Mouse (Mus musculus): ENCODE results near the gene Ccni. TPM values are rescaled to one million over a fixed set of nuclear protein-coding genes. Genes with fewer than 3 reads are reported as not detected.

The Ccni gene
- total RNA-seq, 2 experiments from 2014 or later = 277 to 292 TPM

DNA sequence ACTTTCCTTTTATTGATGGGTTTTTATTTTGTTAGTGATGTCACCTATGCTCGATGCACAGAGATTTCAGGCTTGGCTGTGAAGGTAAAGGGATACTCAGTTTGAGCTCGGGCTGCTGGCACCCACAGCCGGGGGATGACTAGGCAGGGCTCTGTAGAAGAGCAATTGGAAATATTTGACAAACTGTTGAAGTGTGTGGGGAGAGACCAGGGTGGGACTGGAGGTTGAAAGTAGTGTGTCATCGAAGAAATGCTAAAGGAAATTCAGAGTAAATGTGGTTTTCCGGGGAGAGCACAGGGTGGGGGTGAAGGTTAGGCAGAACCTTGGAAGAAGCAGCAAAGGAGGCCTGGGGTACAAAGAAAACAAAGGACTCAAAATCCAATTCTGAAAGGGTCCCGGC is 54.3 kb downstream of the Ccni start:
- DNase-seq (ENCODE audit: extremely low spot score in 1 of 2, low spot score in 2 of 2) = no peak

DNA sequence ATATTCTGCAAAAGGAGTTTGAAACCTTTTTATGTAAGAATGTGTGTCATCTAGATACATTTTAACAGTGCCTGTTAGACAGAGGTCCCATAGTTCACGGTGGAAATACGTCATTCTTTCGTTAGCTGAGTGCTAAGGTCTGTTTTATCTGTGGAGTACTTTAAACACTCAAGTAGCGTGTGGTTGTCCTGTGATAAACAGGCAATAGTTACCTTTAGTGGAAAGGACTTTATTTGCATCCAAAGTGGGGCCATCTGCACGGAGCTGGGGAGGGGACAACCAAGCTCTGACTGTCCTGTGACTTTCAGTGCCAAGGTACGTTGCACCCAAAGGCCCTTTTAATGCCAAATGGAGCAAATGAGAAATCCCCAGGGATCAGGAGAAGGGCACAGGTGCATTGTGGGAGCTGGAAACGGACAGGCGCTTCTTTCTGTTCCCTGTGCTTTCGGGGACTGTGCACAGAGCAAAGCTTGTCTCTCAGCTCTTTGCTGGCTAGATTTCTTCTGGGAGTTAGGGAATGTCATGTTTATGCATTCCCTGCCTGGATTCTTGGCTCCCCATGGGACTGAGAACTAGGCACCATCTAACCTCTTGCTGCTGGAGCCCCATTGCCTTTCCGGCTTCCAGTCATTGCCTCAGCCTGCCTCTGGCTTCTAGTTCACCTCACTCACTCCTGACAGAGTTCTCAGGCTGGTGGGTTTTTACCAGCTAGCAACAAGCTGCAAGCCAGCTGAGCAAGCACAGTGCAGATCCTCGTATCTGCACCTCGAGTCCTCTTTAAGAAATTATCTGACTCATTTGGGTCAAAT is 56.1 kb downstream of the Ccni start:
- no peak overlapping the region; the same call in 1 of the 2 replicates for H3K27ac ChIP-seq
- no peak for DNase-seq (ENCODE audit: extremely low spot score in 1 of 2, low spot score in 2 of 2)
- intact Hi-C loops (cut with DNase I) = no loop called here

More for the DNA sequence above, 54.3 kb downstream of the Ccni start:
- H3K4me3 ChIP-seq = no peak overlapping the region
- intact Hi-C loops (cut with DNase I) = no loop called here
- no peak for TF ChIP-seq CTCF (IDR thresholded peaks at IDR 0.05)
- H3K27ac ChIP-seq = no peak overlapping the region

DNA sequence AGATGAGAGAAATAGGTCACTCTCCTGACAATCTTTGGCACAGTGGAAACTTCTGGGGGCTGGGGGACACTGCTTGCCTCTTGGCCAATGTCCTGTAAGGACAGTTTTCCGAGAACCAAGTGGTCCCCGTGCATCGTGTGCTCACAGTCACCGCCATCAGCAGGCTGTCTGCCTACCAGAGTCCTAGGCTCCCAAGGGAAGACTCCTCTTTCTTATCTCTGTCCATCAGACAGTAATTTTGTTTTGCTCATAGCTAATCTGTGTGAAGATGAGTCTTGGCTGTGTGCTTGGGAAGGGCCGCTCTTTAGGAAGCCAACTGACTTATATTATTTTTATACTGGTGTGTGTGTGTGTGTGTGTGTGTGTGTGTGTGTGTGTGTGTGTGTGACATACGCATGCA is 60.8 kb downstream of the Ccni start:
- TF ChIP-seq CTCF (IDR thresholded peaks at IDR 0.05) = no peak
- H3K4me3 ChIP-seq = no peak overlapping the region
- intact Hi-C loops (cut with DNase I) = no loop called here
- no peak overlapping the region; the same call in 1 of the 2 replicates for H3K27ac ChIP-seq
- DNase-seq (ENCODE audit: extremely low spot score in 1 of 2, low spot score in 2 of 2) = no peak

More for the DNA sequence above, 56.1 kb downstream of the Ccni start:
- TF ChIP-seq CTCF (IDR thresholded peaks at IDR 0.05) = no peak
- H3K4me3 ChIP-seq = no peak overlapping the region

DNA sequence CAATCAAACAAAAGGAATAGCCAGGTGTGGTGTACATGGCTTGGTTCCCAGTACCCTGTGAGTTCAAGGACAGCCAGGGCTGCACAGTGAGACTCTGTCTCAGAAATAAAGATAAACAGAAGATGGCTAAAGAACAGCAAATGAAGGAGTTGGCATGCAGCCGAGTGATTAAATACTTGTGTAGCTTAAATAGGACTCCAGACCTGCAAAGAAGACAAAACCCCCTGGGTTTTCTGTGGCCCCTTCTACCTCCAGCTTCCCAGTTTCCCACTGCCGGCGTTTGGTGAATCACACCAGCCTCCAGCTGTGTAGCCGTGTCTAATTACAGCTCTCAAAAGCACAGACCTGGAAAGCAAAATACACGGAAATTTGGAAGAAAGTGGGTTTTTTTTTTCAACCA is 61.4 kb downstream of the Ccni start:
- Histone ChIP-seq H3K4me3 (no peak overlapping the region), H3K27ac (peak overlapping the region; percentile 44; the same call in 1 of the 2 replicates)
- TF ChIP-seq CTCF (IDR thresholded peaks at IDR 0.05) = no peak
- DNase-seq (ENCODE audit: extremely low spot score in 1 of 2, low spot score in 2 of 2) = no peak
- intact Hi-C loops (cut with DNase I) = no loop called here

DNA sequence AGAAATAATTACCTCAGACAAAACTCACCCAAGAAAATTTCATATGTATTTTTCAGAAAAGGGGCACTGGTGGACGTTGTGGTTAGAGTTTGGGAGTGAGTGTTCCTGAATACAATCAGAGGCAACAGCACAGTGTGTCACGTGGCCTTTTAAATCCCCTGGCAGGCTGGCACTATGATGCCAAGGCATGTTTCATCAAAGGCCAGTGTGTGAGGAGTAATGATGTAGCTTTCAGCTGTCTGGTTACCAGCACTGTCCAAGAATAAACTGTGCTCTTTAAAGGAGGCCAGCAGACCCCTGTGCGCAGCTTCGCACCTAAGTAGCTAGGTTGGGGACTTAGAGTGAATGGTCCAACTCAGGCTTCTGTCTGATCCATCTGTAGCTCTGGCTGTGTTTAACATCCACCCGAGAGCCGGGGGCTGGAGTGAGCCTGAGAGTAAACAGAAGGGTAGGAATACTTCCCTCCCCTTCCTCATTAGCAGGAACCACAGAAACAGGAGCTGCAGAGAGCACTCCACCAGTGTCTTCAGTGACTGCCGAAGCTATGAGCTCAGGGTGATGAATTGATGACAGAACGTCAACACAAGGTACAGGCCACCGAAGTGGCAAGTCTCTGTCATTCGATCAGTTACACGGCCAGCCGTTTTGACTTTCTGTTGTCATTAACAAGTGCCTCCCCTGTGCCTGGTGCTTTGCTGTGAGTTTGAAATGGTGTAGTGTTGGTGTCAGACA is 62.8 kb downstream of the Ccni start:
- no peak for DNase-seq (ENCODE audit: extremely low spot score in 1 of 2, low spot score in 2 of 2)
- no peak overlapping the region for H3K4me3 ChIP-seq
- TF ChIP-seq CTCF (IDR thresholded peaks at IDR 0.05) = no peak
- H3K27ac ChIP-seq = no peak overlapping the region
- intact Hi-C loops (cut with DNase I) = no loop called here

DNA sequence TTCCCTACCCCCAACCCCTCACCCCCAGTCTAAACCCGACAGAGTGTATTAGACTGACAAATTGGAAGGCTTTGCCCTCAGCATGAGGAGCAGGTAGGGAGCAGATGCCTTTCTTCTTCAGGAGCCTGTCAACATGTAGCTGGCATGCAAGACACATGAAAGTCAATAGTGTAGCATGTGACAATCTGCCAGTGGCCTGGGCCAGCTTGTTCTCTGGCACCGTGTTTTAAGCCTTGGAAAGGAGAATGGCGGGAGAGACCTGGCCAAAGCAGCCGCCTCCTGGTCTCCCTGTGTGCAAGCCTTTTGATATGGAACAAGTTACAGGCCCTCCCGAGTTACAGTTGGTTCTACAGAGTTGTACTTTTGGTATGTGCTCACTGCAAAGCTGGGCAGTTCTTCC is 65.5 kb downstream of the Ccni start:
- intact Hi-C loops (cut with DNase I) = no loop called here
- Histone ChIP-seq H3K27ac (no peak overlapping the region), H3K4me3 (no peak overlapping the region)
- DNase-seq (ENCODE audit: extremely low spot score in 1 of 2, low spot score in 2 of 2) = no peak
- no peak for TF ChIP-seq CTCF (IDR thresholded peaks at IDR 0.05)

DNA sequence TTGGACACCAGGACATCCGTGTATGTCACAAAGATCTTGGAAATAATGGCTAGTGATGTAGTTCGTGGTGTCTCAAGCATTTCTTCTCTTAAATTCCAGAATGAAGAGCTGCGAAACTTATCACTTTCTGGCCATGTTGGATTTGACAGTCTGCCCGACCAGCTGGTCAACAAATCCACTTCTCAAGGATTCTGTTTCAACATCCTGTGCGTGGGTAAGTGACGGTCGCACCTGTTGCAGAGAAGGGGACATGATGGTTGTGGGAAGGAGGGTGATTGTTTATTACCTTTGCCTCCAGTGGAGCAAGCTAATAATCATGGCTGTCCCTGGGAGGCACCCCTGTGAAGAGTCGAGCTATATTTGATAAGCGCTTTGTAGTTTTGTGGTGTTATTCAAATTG is 66.9 kb downstream of the Ccni start:
- intact Hi-C loops (cut with DNase I) = no loop called here

DNA sequence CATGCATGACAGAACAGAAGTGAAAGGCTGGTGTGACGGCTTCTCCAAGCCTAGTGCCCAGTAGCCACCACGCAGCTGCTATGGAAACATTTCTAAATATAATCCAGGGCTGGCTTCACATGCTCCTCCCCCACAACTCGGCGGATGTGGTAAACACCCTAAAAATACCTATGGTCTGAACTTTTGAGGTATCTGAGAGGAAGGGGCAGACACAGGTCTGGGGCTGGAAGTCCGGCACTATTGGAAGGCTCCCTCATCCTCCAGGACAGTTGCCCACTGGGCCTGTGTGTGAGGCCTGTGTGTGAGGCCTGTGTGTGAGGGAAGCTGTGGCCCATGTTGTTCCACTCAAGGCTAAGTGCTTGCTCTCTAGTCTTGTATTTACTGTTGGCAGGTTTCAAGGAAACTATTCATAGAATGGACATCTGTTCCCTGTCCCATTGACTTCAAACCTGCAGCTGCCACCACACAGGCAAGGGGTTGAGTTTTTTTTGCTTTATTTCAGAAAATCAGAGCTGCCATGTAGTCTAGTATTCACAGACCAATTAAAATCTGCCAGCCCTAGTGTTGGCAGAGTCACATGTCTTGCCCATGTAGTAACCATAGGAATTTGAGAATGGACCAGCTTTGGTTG is 69.2 kb downstream of the Ccni start:
- intact Hi-C loops (cut with DNase I) = no loop called here
- no peak for TF ChIP-seq CTCF (IDR thresholded peaks at IDR 0.05)
- no peak overlapping the region for H3K4me3 ChIP-seq
- peak overlapping the region; percentile 70 for H3K27ac ChIP-seq
- DNase-seq (ENCODE audit: extremely low spot score in 1 of 2, low spot score in 2 of 2) = no peak

More for the DNA sequence above, 66.9 kb downstream of the Ccni start:
- H3K4me3 ChIP-seq = no peak overlapping the region
- DNase-seq (ENCODE audit: extremely low spot score in 1 of 2, low spot score in 2 of 2) = no peak
- TF ChIP-seq CTCF (IDR thresholded peaks at IDR 0.05) = no peak
- no peak overlapping the region for H3K27ac ChIP-seq

DNA sequence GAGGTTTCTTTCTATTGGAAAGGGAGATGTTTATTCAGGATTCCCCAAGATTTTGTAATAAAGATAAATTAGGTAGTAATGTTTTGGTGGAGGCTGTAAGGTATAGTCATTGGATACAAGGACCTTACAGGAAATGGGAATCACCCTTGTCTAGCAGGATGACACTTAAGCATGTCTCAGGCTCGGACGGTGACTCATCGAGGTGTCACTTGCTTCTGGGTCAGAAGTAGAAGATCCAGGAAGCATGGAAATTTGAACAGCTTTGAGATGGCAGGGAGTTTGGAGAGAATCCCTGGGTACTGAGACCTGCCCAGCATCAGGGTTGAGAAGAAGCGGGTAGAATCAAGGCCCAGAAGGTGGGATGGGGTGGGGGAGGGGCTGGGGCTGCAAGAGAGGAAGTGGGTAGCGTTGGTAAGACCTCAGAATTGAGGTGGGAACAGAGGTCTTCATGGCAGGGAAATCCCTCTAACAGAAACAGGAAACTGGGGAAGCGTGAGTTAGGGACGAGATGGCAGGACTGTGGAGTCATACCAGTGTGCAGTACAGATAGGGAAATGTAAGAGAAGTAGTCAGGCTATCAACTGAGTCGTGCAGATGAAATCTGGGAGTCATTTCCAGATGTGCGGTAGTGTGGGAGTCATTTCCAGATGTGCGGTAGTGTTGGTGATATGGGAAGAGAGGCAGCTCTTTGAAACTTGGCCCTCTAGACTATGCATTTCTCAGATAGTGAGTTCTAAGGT is 70.8 kb downstream of the Ccni start:
- intact Hi-C loops (cut with DNase I) = no loop called here
- no peak for TF ChIP-seq CTCF (IDR thresholded peaks at IDR 0.05)
- DNase-seq (ENCODE audit: extremely low spot score in 1 of 2, low spot score in 2 of 2) = no peak
- H3K27ac ChIP-seq = no peak overlapping the region; the same call in 1 of the 2 replicates
- no peak overlapping the region for H3K4me3 ChIP-seq

DNA sequence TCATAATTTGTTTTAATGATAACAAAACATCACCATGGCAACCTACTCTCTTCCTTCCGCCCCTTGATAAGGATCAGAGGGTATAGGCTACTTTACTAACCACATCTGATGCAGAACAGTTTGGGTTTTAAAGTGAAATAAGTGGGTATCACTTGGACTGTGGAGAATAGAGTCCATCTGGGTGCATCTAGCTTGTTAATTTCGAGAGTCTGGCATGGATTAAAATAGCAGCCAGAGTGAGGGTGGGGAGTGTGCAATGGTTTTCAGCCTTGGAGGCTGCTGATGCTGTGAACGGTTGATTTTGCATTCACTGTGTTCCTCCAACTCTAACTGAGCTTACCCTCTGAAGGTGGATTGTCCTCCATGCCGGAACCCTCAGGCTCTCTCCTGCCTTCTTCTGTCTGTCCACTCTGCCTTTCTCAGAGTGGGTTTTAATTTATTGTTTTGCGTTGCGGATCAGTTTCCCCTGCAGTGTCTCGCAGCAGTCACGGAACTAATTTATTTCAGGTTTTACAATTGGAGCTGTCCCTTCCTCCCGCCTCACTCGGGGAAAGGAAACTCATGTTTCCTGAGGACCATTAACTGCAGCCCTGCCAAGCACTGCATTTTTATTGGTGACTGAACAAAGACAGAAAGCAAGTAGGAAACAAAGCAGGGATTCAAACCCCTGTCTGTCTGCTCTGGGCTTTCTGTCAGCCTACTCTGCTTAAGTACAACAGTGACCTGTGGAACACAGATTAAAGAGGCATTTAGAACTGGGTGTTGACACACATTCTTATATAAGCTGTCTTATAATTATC is 72.7 kb downstream of the Ccni start:
- Histone ChIP-seq H3K4me3 (peak overlapping the region; percentile 13; the same call in 1 of the 2 replicates), H3K27ac (peak overlapping the region; percentile 77)
- no peak for TF ChIP-seq CTCF (IDR thresholded peaks at IDR 0.05)
- no peak for DNase-seq (ENCODE audit: extremely low spot score in 1 of 2, low spot score in 2 of 2)
- intact Hi-C loops (cut with DNase I) = no loop called here

Other genes with a start within 250 kb of the Ccni start
- gene Sowahb, start 161.5 kb downstream of the Ccni start, total RNA-seq (2021) = 10 to 100 TPM; 24.2 to 26.4 TPM
- gene Sept11, start 113.1 kb downstream of the Ccni start, total RNA-seq (2021) = 100 to 1,000 TPM; 197 to 203 TPM
- under 1 TPM; 0.52 to 0.79 TPM for gene 2010109A12Rik, start within 50 bp of the Ccni start, total RNA-seq (2021)
- 10 to 100 TPM; 43.0 to 44.4 TPM for gene Ccng2, start 60.8 kb upstream of the Ccni start, total RNA-seq (2021)

Measured in left cerebral cortex, adult 2 months (tissue).